Mouse (Mus musculus): ENCODE data around the gene Gm44965. TPM values are rescaled to one million over a fixed set of nuclear protein-coding genes. Genes with fewer than 3 reads are reported as not detected.
A peak's percentile ranks its signal among the peaks of the same experiment; 100 is the strongest.

Gm44965 gene
- polyA plus RNA-seq (2014; fragmentation: Nextera tagmentation; extraction: Ambion mirVana), result not detected in 2 replicates

GRCm38 (mm10) chr6:48593158-48594042, at the start of gene Gm44965, which contains the start of gene Repin1:
Gm44965 (plus strand) TSS chr6:48593941.
Repin1 (plus strand) TSS chr6:48593883.
- 4% methylated on average over 40 of the region's 45 CpGs for WGBS

GRCm38 (mm10) chr6:48545251-48545650, 48.5 kb upstream of the Gm44965 start:
- H3K4me3 ChIP-seq (ENCODE audit: low read depth, low read length), result no peak overlapping the region
- H3K36me3 ChIP-seq (ENCODE audit: control insufficient read depth, insufficient read depth, low read length), result peaks cover 17% of the 10 kb centered on the region; the same call in 1 of the 2 replicates
- WGBS, result 84% methylated on average over 5 of the region's 5 CpGs
- no peaks in the 10 kb centered on the region for H3K4me1 ChIP-seq (ENCODE audit: control insufficient read depth, insufficient read depth, low read length)
- no peak overlapping the region for H3K4me2 ChIP-seq (ENCODE audit: low read depth, low read length)
- no peaks in the 10 kb centered on the region for H3K9me3 ChIP-seq (ENCODE audit: control insufficient read depth, low read length)
- no peak overlapping the region for H3K9ac ChIP-seq (replicated peaks; ENCODE audit: low read depth, low read length)
- no peak for ATAC-seq (ENCODE audit: low read depth)
- H3K27ac ChIP-seq (ENCODE audit: low read depth, low read length), result no peak overlapping the region
- no peaks in the 10 kb centered on the region for H3K27me3 ChIP-seq (ENCODE audit: control insufficient read depth, insufficient read depth, low read length)

More at GRCm38 (mm10) chr6:48593158-48594042, at the start of gene Gm44965, which contains the start of gene Repin1:
- Histone ChIP-seq H3K9me3 (ENCODE audit: control insufficient read depth, low read length) (peaks cover 12% of the 10 kb centered on the region), H3K27me3 (ENCODE audit: control insufficient read depth, insufficient read depth, low read length) (no peaks in the 10 kb centered on the region), H3K27ac (ENCODE audit: low read depth, low read length) (peak within 1 kb of the TSS; percentile 90), H3K9ac (replicated peaks; ENCODE audit: low read depth, low read length) (peak within 1 kb of the TSS; percentile 80), H3K4me2 (ENCODE audit: low read depth, low read length) (peak within 1 kb of the TSS; percentile 78), H3K4me1 (ENCODE audit: control insufficient read depth, insufficient read depth, low read length) (peaks cover 16% of the 10 kb centered on the region), H3K4me3 (ENCODE audit: low read depth, low read length) (peak within 1 kb of the TSS; percentile 62), H3K36me3 (ENCODE audit: control insufficient read depth, insufficient read depth, low read length) (peaks cover 23% of the 10 kb centered on the region)
- ATAC-seq (ENCODE audit: low read depth), result peak; percentile 93

GRCm38 (mm10) chr6:48546271-48546670, 47.5 kb upstream of the Gm44965 start:
- Histone ChIP-seq H3K36me3 (ENCODE audit: control insufficient read depth, insufficient read depth, low read length) (peaks cover 7% of the 10 kb centered on the region; the same call in 1 of the 2 replicates), H3K4me2 (ENCODE audit: low read depth, low read length) (no peak overlapping the region), H3K4me3 (ENCODE audit: low read depth, low read length) (no peak overlapping the region), H3K27ac (ENCODE audit: low read depth, low read length) (no peak overlapping the region), H3K27me3 (ENCODE audit: control insufficient read depth, insufficient read depth, low read length) (no peaks in the 10 kb centered on the region), H3K4me1 (ENCODE audit: control insufficient read depth, insufficient read depth, low read length) (no peaks in the 10 kb centered on the region), H3K9me3 (ENCODE audit: control insufficient read depth, low read length) (no peaks in the 10 kb centered on the region), H3K9ac (replicated peaks; ENCODE audit: low read depth, low read length) (no peak overlapping the region)
- 44% methylated on average over 1 of the region's 1 CpGs for WGBS
- ATAC-seq (ENCODE audit: low read depth), result no peak

GRCm38 (mm10) chr6:48546858-48547257, 46.9 kb upstream of the Gm44965 start:
- WGBS, result 74% methylated on average over 4 of the region's 4 CpGs
- no peaks in the 10 kb centered on the region for H3K27me3 ChIP-seq (ENCODE audit: control insufficient read depth, insufficient read depth, low read length)
- no peaks in the 10 kb centered on the region for H3K4me1 ChIP-seq (ENCODE audit: control insufficient read depth, insufficient read depth, low read length)
- no peak overlapping the region for H3K27ac ChIP-seq (ENCODE audit: low read depth, low read length)
- peaks cover 4% of the 10 kb centered on the region; the same call in 1 of the 2 replicates for H3K36me3 ChIP-seq (ENCODE audit: control insufficient read depth, insufficient read depth, low read length)
- H3K9ac ChIP-seq (replicated peaks; ENCODE audit: low read depth, low read length), result no peak overlapping the region
- no peak for ATAC-seq (ENCODE audit: low read depth)
- H3K9me3 ChIP-seq (ENCODE audit: control insufficient read depth, low read length), result no peaks in the 10 kb centered on the region
- no peak overlapping the region for H3K4me3 ChIP-seq (ENCODE audit: low read depth, low read length)
- no peak overlapping the region for H3K4me2 ChIP-seq (ENCODE audit: low read depth, low read length)

GRCm38 (mm10) chr6:48548314-48548713, 45.4 kb upstream of the Gm44965 start:
- Histone ChIP-seq H3K27ac (ENCODE audit: low read depth, low read length) (no peak overlapping the region), H3K27me3 (ENCODE audit: control insufficient read depth, insufficient read depth, low read length) (no peaks in the 10 kb centered on the region), H3K4me2 (ENCODE audit: low read depth, low read length) (no peak overlapping the region), H3K36me3 (ENCODE audit: control insufficient read depth, insufficient read depth, low read length) (no peaks in the 10 kb centered on the region), H3K9me3 (ENCODE audit: control insufficient read depth, low read length) (no peaks in the 10 kb centered on the region), H3K4me3 (ENCODE audit: low read depth, low read length) (no peak overlapping the region), H3K4me1 (ENCODE audit: control insufficient read depth, insufficient read depth, low read length) (no peaks in the 10 kb centered on the region), H3K9ac (replicated peaks; ENCODE audit: low read depth, low read length) (no peak overlapping the region)
- WGBS, result 91% methylated on average over 6 of the region's 6 CpGs
- ATAC-seq (ENCODE audit: low read depth), result no peak

- Histone ChIP-seq H3K27me3 (ENCODE audit: control insufficient read depth, insufficient read depth, low read length) (no peaks in the 10 kb centered on the region), H3K9me3 (ENCODE audit: control insufficient read depth, low read length) (no peaks in the 10 kb centered on the region), H3K4me2 (ENCODE audit: low read depth, low read length) (no peak overlapping the region), H3K4me1 (ENCODE audit: control insufficient read depth, insufficient read depth, low read length) (peaks cover 7% of the 10 kb centered on the region; the same call in 1 of the 2 replicates), H3K4me3 (ENCODE audit: low read depth, low read length) (no peak overlapping the region), H3K27ac (ENCODE audit: low read depth, low read length) (no peak overlapping the region), H3K9ac (replicated peaks; ENCODE audit: low read depth, low read length) (no peak overlapping the region), H3K36me3 (ENCODE audit: control insufficient read depth, insufficient read depth, low read length) (no peaks in the 10 kb centered on the region)
- 76% methylated on average over 4 of the region's 4 CpGs for WGBS
- no peak for ATAC-seq (ENCODE audit: low read depth)
Observed at GRCm38 (mm10) chr6:48552918-48553317, 40.8 kb upstream of the Gm44965 start.

GRCm38 (mm10) chr6:48553819-48554218, 39.9 kb upstream of the Gm44965 start:
- 83% methylated on average over 4 of the region's 4 CpGs for WGBS
- Histone ChIP-seq H3K9me3 (ENCODE audit: control insufficient read depth, low read length) (no peaks in the 10 kb centered on the region), H3K4me2 (ENCODE audit: low read depth, low read length) (peak overlapping the region; percentile 69), H3K9ac (replicated peaks; ENCODE audit: low read depth, low read length) (peak overlapping the region; percentile 65), H3K36me3 (ENCODE audit: control insufficient read depth, insufficient read depth, low read length) (no peaks in the 10 kb centered on the region), H3K27ac (ENCODE audit: low read depth, low read length) (peak overlapping the region; percentile 97), H3K4me3 (ENCODE audit: low read depth, low read length) (peak overlapping the region; percentile 44), H3K4me1 (ENCODE audit: control insufficient read depth, insufficient read depth, low read length) (peaks cover 7% of the 10 kb centered on the region; the same call in 1 of the 2 replicates), H3K27me3 (ENCODE audit: control insufficient read depth, insufficient read depth, low read length) (no peaks in the 10 kb centered on the region)
- ATAC-seq (ENCODE audit: low read depth), result 0 out of 2 replicates have a peak, but pooled peaks have one; percentile 15

- peak; percentile 95 for ATAC-seq (ENCODE audit: low read depth)
- H3K27me3 ChIP-seq (ENCODE audit: control insufficient read depth, insufficient read depth, low read length), result no peaks in the 10 kb centered on the region
- under 1% methylated on average over 39 of the region's 39 CpGs for WGBS
- peak within 1 kb of the TSS; percentile 44 for H3K4me3 ChIP-seq (ENCODE audit: low read depth, low read length)
- H3K36me3 ChIP-seq (ENCODE audit: control insufficient read depth, insufficient read depth, low read length), result no peaks in the 10 kb centered on the region
- peak within 1 kb of the TSS; percentile 97 for H3K27ac ChIP-seq (ENCODE audit: low read depth, low read length)
- peak within 1 kb of the TSS; percentile 69 for H3K4me2 ChIP-seq (ENCODE audit: low read depth, low read length)
- H3K9me3 ChIP-seq (ENCODE audit: control insufficient read depth, low read length), result no peaks in the 10 kb centered on the region
- peak within 1 kb of the TSS; percentile 65 for H3K9ac ChIP-seq (replicated peaks; ENCODE audit: low read depth, low read length)
- peaks cover 7% of the 10 kb centered on the region; the same call in 1 of the 2 replicates for H3K4me1 ChIP-seq (ENCODE audit: control insufficient read depth, insufficient read depth, low read length)
Observed at GRCm38 (mm10) chr6:48554280-48555103, 39.2 kb upstream of the Gm44965 start, which contains the start of gene Lrrc61. Lrrc61 (plus strand) TSS chr6:48554796.

Data from neural tube, embryonic 14.5 days (tissue).